ENCODE assay signal across 8 mouse cellular contexts in the genomic region with DNA sequence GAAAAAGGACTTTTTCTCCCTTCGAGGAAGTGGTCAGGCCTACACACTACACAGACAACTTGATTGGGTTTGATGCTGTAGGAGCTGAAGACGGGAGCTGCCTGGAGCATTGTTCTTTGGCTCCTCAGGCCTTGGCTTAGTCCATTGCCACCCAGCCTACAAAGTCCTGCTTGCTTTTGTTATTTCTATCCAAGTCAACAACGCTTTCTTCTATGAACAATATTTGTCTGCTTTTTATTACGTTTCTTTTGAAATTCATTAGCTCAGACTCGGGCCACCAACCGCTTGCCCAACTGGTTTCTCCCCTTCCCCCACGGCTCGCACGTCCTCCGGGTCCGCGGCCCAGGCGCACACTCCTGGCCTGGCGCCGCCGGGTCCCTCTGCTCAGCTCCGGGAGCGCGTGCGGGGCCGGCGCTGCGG. TPM values are rescaled to one million over a fixed set of nuclear protein-coding genes. Genes with fewer than 3 reads are reported as not detected.
DNase-seq lines count a peak whose midpoint lies in the region; ATAC-seq and TF ChIP-seq lines count a peak whose summit lies in the region.

No protein-coding gene starts in this region.

- no peak for TF ChIP-seq POLR2A in cerebellum, adult 2 months (IDR thresholded peaks at IDR 0.05; ENCODE audit: borderline replicate concordance, insufficient read depth, low read length)
- no peak for TF ChIP-seq POLR2A in spleen, adult 2 months (IDR thresholded peaks at IDR 0.05; ENCODE audit: low read depth, low read length)

- peak overlapping the region; percentile 92 for H3K27ac ChIP-seq in cerebellum, adult 2 months (ENCODE audit: insufficient read depth, low read length)
- H3K27ac ChIP-seq in spleen, adult 2 months (ENCODE audit: insufficient read depth, low read length): peak overlapping the region; percentile 65
- H3K27ac ChIP-seq in hindbrain, embryonic 11.5 days (ENCODE audit: low read depth, low read length): peak overlapping the region; percentile 95

- DNase-seq in cerebellum, adult 2 months: no peak
- no peak for DNase-seq in cerebellum, postnatal 14 days
- DNase-seq in spleen, adult 2 months (ENCODE audit: low read depth in 1 of 2, low spot score in 2 of 2): peak in 1 of 2 experiments; percentile 12
- DNase-seq in spleen, postnatal 14 days (ENCODE audit: low spot score in 2 of 2): no peak
- DNase-seq in hindbrain, embryonic 11.5 days (ENCODE audit: low spot score): no peak
- no peak for DNase-seq in thymus, postnatal 36 days
- no peak for DNase-seq in cerebellum, adult 9-11 months

- no peaks in the 10 kb centered on the region for H3K9me3 ChIP-seq in hindbrain, embryonic 11.5 days (ENCODE audit: control insufficient read depth, low read length)

- peak overlapping the region; percentile 40 for H3K4me2 ChIP-seq in hindbrain, embryonic 11.5 days (replicated peaks; ENCODE audit: low read depth, low read length)

- no peaks in the 10 kb centered on the region for H3K36me3 ChIP-seq in spleen, adult 2 months (ENCODE audit: control insufficient read depth, insufficient read depth, low read length)
- H3K36me3 ChIP-seq in hindbrain, embryonic 11.5 days (ENCODE audit: control insufficient read depth, insufficient read depth, low read length): no peaks in the 10 kb centered on the region

- no peak for TF ChIP-seq CTCF in cerebellum, adult 2 months (IDR thresholded peaks at IDR 0.05; ENCODE audit: borderline replicate concordance, insufficient read depth, low read depth, low read length)
- no peak for TF ChIP-seq CTCF in spleen, adult 2 months (IDR thresholded peaks at IDR 0.05; ENCODE audit: extremely low read depth, insufficient read depth, insufficient read length, insufficient replicate concordance)

- H3K4me1 ChIP-seq in cerebellum, adult 2 months (ENCODE audit: control insufficient read depth, insufficient read depth, low read length): no peaks in the 10 kb centered on the region
- H3K4me1 ChIP-seq in spleen, adult 2 months (ENCODE audit: control insufficient read depth, insufficient read depth, insufficient read length): no peaks in the 10 kb centered on the region; the same call in 1 of the 2 replicates
- no peaks in the 10 kb centered on the region for H3K4me1 ChIP-seq in hindbrain, embryonic 11.5 days (replicated peaks; ENCODE audit: control insufficient read depth, insufficient read depth, low read length)

- WGBS in cerebellum, adult 2 months: under 1% methylated on average over 23 of the region's 23 CpGs
- WGBS in spleen, adult 2 months: 2% methylated on average over 23 of the region's 23 CpGs
- WGBS in hindbrain, embryonic 11.5 days: under 1% methylated on average over 23 of the region's 23 CpGs

- H3K9ac ChIP-seq in hindbrain, embryonic 11.5 days (ENCODE audit: low read depth, low read length): peak overlapping the region; percentile 98

- peak; percentile 55 for ATAC-seq in hindbrain, embryonic 11.5 days (ENCODE audit: low FRiP score)
- ATAC-seq in megakaryocyte-erythroid progenitor cell, adult 5-6 weeks (replicated peaks; ENCODE audit: low FRiP score, low TSS enrichment, poor library complexity, severe bottlenecking): peak; percentile 2; the same call in 1 of the 2 replicates

- H3K4me3 ChIP-seq in cerebellum, adult 2 months (replicated peaks; ENCODE audit: insufficient read depth, low read depth, low read length): peak overlapping the region; percentile 72
- peak overlapping the region; percentile 55; the same call in 1 of the 2 replicates for H3K4me3 ChIP-seq in spleen, adult 2 months (ENCODE audit: extremely low read depth, insufficient read depth, insufficient read length)
- H3K4me3 ChIP-seq in hindbrain, embryonic 11.5 days (ENCODE audit: low read depth, low read length): peak overlapping the region; percentile 81

- no peaks in the 10 kb centered on the region for H3K27me3 ChIP-seq in cerebellum, adult 2 months (ENCODE audit: control insufficient read depth, insufficient read depth, low read length)
- no peaks in the 10 kb centered on the region for H3K27me3 ChIP-seq in spleen, adult 2 months (ENCODE audit: control insufficient read depth, insufficient read depth, low read length)
- H3K27me3 ChIP-seq in hindbrain, embryonic 11.5 days (ENCODE audit: control insufficient read depth, insufficient read depth, low read length): no peaks in the 10 kb centered on the region

RNA-seq across cellular contexts. Expression of a gene that starts 0.5 kb away (rescaled TPM):
- polyA plus RNA-seq in cerebellum, adult 2 months (2012; rRNA removed): 56.7 and 58.6 TPM in 2 replicates
- polyA plus RNA-seq in spleen, adult 2 months (2012; rRNA removed): 13.8 and 13.9 TPM in 2 replicates
- 56.4 and 64.3 TPM in 2 replicates for polyA plus RNA-seq in hindbrain, embryonic 11.5 days (2014; fragmentation: Nextera tagmentation; extraction: Ambion mirVana)
- total RNA-seq in megakaryocyte-erythroid progenitor cell, adult 5-6 weeks (2014; fragmentation: Nextera tagmentation): 17.6 and 32.8 TPM in 2 replicates
- total RNA-seq in megakaryocyte-erythroid progenitor cell, adult 5-6 weeks (2017): 18.9 and 31.6 TPM in 2 replicates
